Mouse (Mus musculus): Measurements from ENCODE around the gene Fam3c. TPM values are rescaled to one million over a fixed set of nuclear protein-coding genes. Genes with fewer than 3 reads are reported as not detected.
"Not testable (repeated sequence)": the region's sequence is repeated elsewhere in the genome, so short reads cannot be mapped to it uniquely, and the experiment has no call there.

The Fam3c gene
- total RNA-seq, 2 experiments from 2014 or later = 90.6 to 102 TPM

- intact Hi-C loops (cut with DNase I) = loop anchor here (1.0 to 2.0 kb wide), 2 partner anchors 169 to 659 kb away; no protein-coding TSS in a partner anchor
- peak; percentile 86 to 88 for DNase-seq (ENCODE audit: low spot score in 2 of 2)
Observed at GRCm38 (mm10) chr6:22325364-22326072, 30.5 kb downstream of the Fam3c start.

- DNase-seq (ENCODE audit: low spot score in 2 of 2) = no peak
- intact Hi-C loops (cut with DNase I) = loop anchor here (10.0 kb wide), 1 partner anchor 947 kb away; the partner anchor contains the start of gene Fezf1
Observed at GRCm38 (mm10) chr6:22298059-22298458, 58.0 kb downstream of the Fam3c start.

GRCm38 (mm10) chr6:22297028-22297427 is 59.0 kb downstream of the Fam3c start:
- intact Hi-C loops (cut with DNase I) = loop anchor here (10.0 kb wide), 1 partner anchor 948 kb away; the partner anchor contains the start of gene Fezf1
- DNase-seq (ENCODE audit: low spot score in 2 of 2) = no peak

- intact Hi-C loops (cut with DNase I) = loop anchor here (5.0 to 10.0 kb wide), 2 partner anchors 172 to 951 kb away; partner anchors contain the start of gene Fezf1
- DNase-seq (ENCODE audit: low spot score in 2 of 2) = no peak
Observed at GRCm38 (mm10) chr6:22293922-22294321, 62.1 kb downstream of the Fam3c start.

GRCm38 (mm10) chr6:22292056-22292455 is 64.0 kb downstream of the Fam3c start:
- intact Hi-C loops (cut with DNase I) = loop anchor here (5.0 to 10.0 kb wide), 2 partner anchors 170 to 953 kb away; partner anchors contain the start of gene Fezf1
- no peak for DNase-seq (ENCODE audit: low spot score in 2 of 2)

- intact Hi-C loops (cut with DNase I) = loop anchor here (5.0 to 10.0 kb wide), 2 partner anchors 168 to 954 kb away; partner anchors contain the start of gene Fezf1
- no peak for DNase-seq (ENCODE audit: low spot score in 2 of 2)
Observed at GRCm38 (mm10) chr6:22290790-22291189, 65.3 kb downstream of the Fam3c start.

GRCm38 (mm10) chr6:22289461-22290021 is 66.5 kb downstream of the Fam3c start:
- intact Hi-C loops (cut with DNase I) = loop anchor here (5.0 to 10.0 kb wide), 2 partner anchors 167 to 955 kb away; partner anchors contain the start of gene Fezf1
- DNase-seq (ENCODE audit: low spot score in 2 of 2) = no peak

GRCm38 (mm10) chr6:22288737-22289460 is 67.1 kb downstream of the Fam3c start:
- intact Hi-C loops (cut with DNase I) = no loop called here
- peak in 1 of 2 experiments; percentile 41 for DNase-seq (ENCODE audit: low spot score in 2 of 2)

GRCm38 (mm10) chr6:22288004-22288736 is 67.9 kb downstream of the Fam3c start, which contains the start of gene Wnt16:
Gene Wnt16 (plus strand): TSS chr6:22288227.
- intact Hi-C loops (cut with DNase I) = no loop called here
- peak; percentile 21 to 36 for DNase-seq (ENCODE audit: low spot score in 2 of 2)

GRCm38 (mm10) chr6:22282405-22282804 is 73.6 kb downstream of the Fam3c start:
- DNase-seq (ENCODE audit: low spot score in 2 of 2) = no peak
- intact Hi-C loops (cut with DNase I) = no loop called here

GRCm38 (mm10) chr6:22280217-22280861 is 75.7 kb downstream of the Fam3c start:
- intact Hi-C loops (cut with DNase I) = no loop called here
- peak; percentile 37 to 48 for DNase-seq (ENCODE audit: low spot score in 2 of 2)

- DNase-seq (ENCODE audit: low spot score in 2 of 2) = no peak
- intact Hi-C loops (cut with DNase I) = no loop called here
Observed at GRCm38 (mm10) chr6:22277941-22278340, 78.1 kb downstream of the Fam3c start.

- DNase-seq (ENCODE audit: low spot score in 2 of 2) = no peak
- intact Hi-C loops (cut with DNase I) = no loop called here
Observed at GRCm38 (mm10) chr6:22269840-22270521, 86.1 kb downstream of the Fam3c start.

GRCm38 (mm10) chr6:22268677-22269076 is 87.4 kb downstream of the Fam3c start:
- no peak for DNase-seq (ENCODE audit: low spot score in 2 of 2)
- intact Hi-C loops (cut with DNase I) = no loop called here

- no peak for DNase-seq (ENCODE audit: low spot score in 2 of 2)
- intact Hi-C loops (cut with DNase I) = no loop called here
Observed at GRCm38 (mm10) chr6:22267807-22268667, 88.0 kb downstream of the Fam3c start.

GRCm38 (mm10) chr6:22266018-22266417 is 90.0 kb downstream of the Fam3c start:
- DNase-seq (ENCODE audit: low spot score in 2 of 2) = no peak
- intact Hi-C loops (cut with DNase I) = no loop called here

GRCm38 (mm10) chr6:22264094-22264493 is 91.9 kb downstream of the Fam3c start:
- DNase-seq (ENCODE audit: low spot score in 2 of 2); intact Hi-C loops (cut with DNase I): not testable (repeated sequence)

Data from left cerebral cortex, postnatal 14 days (tissue).